Mouse (Mus musculus) heart, postnatal 0 days (tissue): ENCODE measurements around the gene Ccdc149. TPM values are rescaled to one million over a fixed set of nuclear protein-coding genes. Genes with fewer than 3 reads are reported as not detected.

Source experiments
- ATAC-seq: fragments of 200-750 bp; cut with Nextera tagmentation; 2 replicates; pipeline ENCODE4 v1.8.0; 2017; ENCODE audit warnings: low read depth, moderate number of reproducible peaks, moderate library complexity; ENCODE audit not compliant: insufficient read depth
- DNase-seq: peaks from one replicate; pipeline ENCODE4 v3.0.0-alpha.2; 2016; ENCODE audit warnings: low spot score
- H3K27ac ChIP-seq: fragments of 300-500 bp; sonication (generic); 2 replicates; pipeline ENCODE4 v1.5.1; 2014; ENCODE audit warnings: low read depth, mild to moderate bottlenecking
- H3K27me3 ChIP-seq: fragments of 300-500 bp; sonication (generic); 2 replicates; pipeline ENCODE4 v1.6.1; 2014; ENCODE audit warnings: low read length, mixed read lengths; ENCODE audit not compliant: control insufficient read depth, insufficient read depth
- H3K36me3 ChIP-seq: fragments of 300-500 bp; sonication (generic); replicated peaks from 2 replicates; pipeline ENCODE4 v1.6.1; 2014; ENCODE audit warnings: low read length, mixed read lengths; ENCODE audit not compliant: control insufficient read depth, insufficient read depth
- H3K4me1 ChIP-seq: fragments of 300-500 bp; sonication (generic); 2 replicates; pipeline ENCODE4 v1.6.1; 2014; ENCODE audit warnings: antibody characterized with exemption; ENCODE audit not compliant: control insufficient read depth, insufficient read depth
- H3K4me2 ChIP-seq: fragments of 300-500 bp; sonication (generic); 2 replicates; pipeline ENCODE4 v1.6.1; 2014; ENCODE audit warnings: low read depth, mild to moderate bottlenecking, low read length, moderate library complexity
- H3K4me3 ChIP-seq: fragments of 300-500 bp; sonication (generic); 2 replicates; pipeline ENCODE4 v1.5.1; 2014; ENCODE audit warnings: low read depth, low read length
- H3K9ac ChIP-seq: fragments of 300-500 bp; sonication (generic); replicated peaks from 2 replicates; pipeline ENCODE4 v1.6.1; 2014; ENCODE audit warnings: low read depth, low read length, mixed read lengths
- H3K9me3 ChIP-seq: fragments of 300-500 bp; sonication (generic); replicated peaks from 2 replicates; pipeline ENCODE4 v1.6.1; 2016; ENCODE audit warnings: low read length; ENCODE audit not compliant: control insufficient read depth
- CTCF ChIP-seq: IDR thresholded peaks from 2 replicates; pipeline ENCODE4 v1.5.1; 2016; ENCODE audit warnings: antibody characterized with exemption, control low read depth, low read depth
- EP300 ChIP-seq: IDR thresholded peaks from 2 replicates; pipeline ENCODE4 v1.6.1; 2016; ENCODE audit warnings: antibody characterized with exemption, low read depth
- WGBS: fragments of 180-500 bp; shearing (Covaris S2); extraction: QIAGEN DNeasy Blood & Tissue Kit; methylation state at CpG from one replicate; pipeline ENCODE4 v1.1.7; 2014; 5-methylcytosine and 5-hydroxymethylcytosine counted together
- polyA plus RNA-seq: library from polyadenylated mRNA; unstranded; fragments of >200 nt; fragmentation: Nextera tagmentation; extraction: Ambion mirVana; gene quantifications from 2 replicates; pipeline ENCODE4 v1.2.1, GENCODE M21; 2015
- total RNA-seq: library from RNA; depleted of rRNA; stranded (reverse); fragments of >200 nt; gene quantifications from 2 replicates; pipeline ENCODE4 v1.2.3, GENCODE M21; 2014; ENCODE audit warnings: low replicate concordance

The Ccdc149 gene
- total and polyA plus RNA-seq, 2 experiments from 2014 or later: 3.1 TPM

- Histone ChIP-seq H3K9ac (no peak overlapping the region), H3K9me3 (no peaks in the 10 kb centered on the region), H3K4me2 (no peak overlapping the region), H3K27ac (no peak overlapping the region), H3K4me1 (no peaks in the 10 kb centered on the region), H3K4me3 (no peak overlapping the region), H3K27me3 (no peaks in the 10 kb centered on the region), H3K36me3 (no peaks in the 10 kb centered on the region)
- ATAC-seq (no peak), DNase-seq (no peak)
- WGBS: 63% methylated on average over 13 of the region's 13 CpGs
- TF ChIP-seq EP300: no peak
- TF ChIP-seq CTCF: no peak
Measured at GRCm38 (mm10) chr5:52487559-52488430, 16.5 kb upstream of the Ccdc149 start.

GRCm38 (mm10) chr5:52476826-52477225 lies 5.5 kb upstream of the Ccdc149 start:
- Histone ChIP-seq H3K4me3 (peak overlapping the region; percentile 47), H3K36me3 (no peaks in the 10 kb centered on the region), H3K27ac (peak overlapping the region; percentile 83), H3K9me3 (0 out of 2 replicates have a peak, but pooled peaks cover 6% of the 10 kb centered on the region), H3K27me3 (no peaks in the 10 kb centered on the region), H3K4me2 (peak overlapping the region; percentile 70), H3K4me1 (peaks cover 10% of the 10 kb centered on the region; the same call in 1 of the 2 replicates), H3K9ac (peak overlapping the region; percentile 48)
- peak; percentile 18; the same call in 1 of the 2 replicates for ATAC-seq
- no peak for TF ChIP-seq EP300
- TF ChIP-seq CTCF: no peak
- WGBS: 8% methylated on average over 7 of the region's 7 CpGs
- DNase-seq: no peak

- ATAC-seq (peak; percentile 98), DNase-seq (peak; percentile 94)
- under 1% methylated on average over 23 of the region's 23 CpGs for WGBS
- Histone ChIP-seq H3K4me3 (peak overlapping the region; percentile 47), H3K9me3 (0 out of 2 replicates have a peak, but pooled peaks cover 6% of the 10 kb centered on the region), H3K9ac (peak overlapping the region; percentile 48), H3K36me3 (no peaks in the 10 kb centered on the region), H3K4me1 (peaks cover 14% of the 10 kb centered on the region; the same call in 1 of the 2 replicates), H3K27me3 (no peaks in the 10 kb centered on the region), H3K27ac (peak overlapping the region; percentile 83), H3K4me2 (peak overlapping the region; percentile 70)
- TF ChIP-seq CTCF (peak; percentile 4; the same call in 1 of the 2 replicates), EP300 (no peak)
Measured at GRCm38 (mm10) chr5:52476292-52476701, 5.0 kb upstream of the Ccdc149 start.

- Histone ChIP-seq H3K9ac (no peak overlapping the region), H3K36me3 (no peaks in the 10 kb centered on the region), H3K4me1 (peaks cover 20% of the 10 kb centered on the region; the same call in 1 of the 2 replicates), H3K9me3 (0 out of 2 replicates have a peak, but pooled peaks cover 6% of the 10 kb centered on the region), H3K27me3 (no peaks in the 10 kb centered on the region), H3K4me3 (no peak overlapping the region), H3K27ac (no peak overlapping the region), H3K4me2 (no peak overlapping the region)
- WGBS: 83% methylated on average over 7 of the region's 7 CpGs
- DNase-seq (no peak), ATAC-seq (no peak)
- TF ChIP-seq CTCF (no peak), EP300 (no peak)
Measured at GRCm38 (mm10) chr5:52473988-52474387, 2.7 kb upstream of the Ccdc149 start.

GRCm38 (mm10) chr5:52470551-52470950 lies 770 bp downstream of the Ccdc149 start:
- Histone ChIP-seq H3K27ac (no peak overlapping the region), H3K4me3 (peak overlapping the region; percentile 82), H3K4me1 (0 out of 2 replicates have a peak, but pooled peaks cover 10% of the 10 kb centered on the region), H3K27me3 (no peaks in the 10 kb centered on the region), H3K4me2 (peak overlapping the region; percentile 98), H3K9ac (peak overlapping the region; percentile 88; the same call in 1 of the 2 replicates), H3K36me3 (no peaks in the 10 kb centered on the region), H3K9me3 (no peaks in the 10 kb centered on the region)
- WGBS: 54% methylated on average over 5 of the region's 5 CpGs
- DNase-seq (no peak), ATAC-seq (no peak)
- TF ChIP-seq CTCF: no peak
- TF ChIP-seq EP300: no peak
